Mouse (Mus musculus) myocyte (in vitro differentiated cells): Measurements from ENCODE around the gene Mrpl43.

Source experiments
- MAX ChIP-seq: IDR thresholded peaks from one replicate; pipeline ENCODE4 v1.6.1; 2011; ENCODE audit warnings: low read depth, mild to moderate bottlenecking, control low read depth
- POLR2A ChIP-seq: IDR thresholded peaks from one replicate; pipeline ENCODE4 v1.6.1; 2011; ENCODE audit warnings: low read depth, mild to moderate bottlenecking, control low read depth, moderate library complexity; ENCODE audit not compliant: insufficient read length
- POLR2AphosphoS2 ChIP-seq: IDR thresholded peaks from one replicate; pipeline ENCODE4 v1.6.1; 2011; ENCODE audit warnings: low read depth, control low read depth; ENCODE audit not compliant: insufficient read length
- TCF12 ChIP-seq: IDR thresholded peaks from one replicate; pipeline ENCODE4 v1.6.1; 2011; ENCODE audit warnings: mild to moderate bottlenecking, control low read depth; ENCODE audit not compliant: poor library complexity, insufficient read depth, severe bottlenecking
- USF1 ChIP-seq: IDR thresholded peaks from one replicate; pipeline ENCODE4 v1.6.1; 2011; ENCODE audit warnings: low read depth, mild to moderate bottlenecking, control low read depth, moderate library complexity

DNA sequence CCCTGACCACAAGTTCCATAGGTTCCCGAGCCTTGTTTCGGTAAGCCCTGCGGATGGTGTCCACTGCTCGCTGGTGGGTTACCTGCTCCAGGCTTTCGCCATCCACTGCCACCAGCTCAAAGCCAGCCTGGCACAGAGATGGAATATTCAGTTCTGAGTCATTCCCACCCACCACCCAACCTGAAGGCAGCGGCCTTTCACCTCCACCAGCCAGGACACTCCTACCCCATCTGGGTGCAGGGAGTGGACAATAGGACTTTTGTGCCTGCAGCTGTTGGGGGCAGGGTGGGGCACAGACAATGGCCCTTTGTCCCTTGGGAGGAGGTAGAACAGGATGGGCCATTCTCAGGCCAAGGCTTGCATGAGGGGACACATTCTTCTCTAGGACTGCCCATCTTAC is 21.6 kb upstream of the Mrpl43 start:
- TF ChIP-seq POLR2A (no peak), POLR2AphosphoS2 (peak; percentile 59), TCF12 (no peak), USF1 (no peak), MAX (no peak)
